Mouse (Mus musculus): Measurements from ENCODE around the gene Ube4b. TPM values are rescaled to one million over a fixed set of nuclear protein-coding genes. Genes with fewer than 3 reads are reported as not detected.
A peak's percentile ranks its signal among the peaks of the same experiment; 100 is the strongest.

Gene Ube4b
- total RNA-seq, 2 experiments from 2014 or later, result 42.0 to 42.1 TPM

GRCm38 (mm10) chr4:149396433-149397306 lies 29.9 kb downstream of the Ube4b start:
- no peak for ATAC-seq (replicated peaks; ENCODE audit: poor library complexity)

GRCm38 (mm10) chr4:149395581-149395980 lies 31.0 kb downstream of the Ube4b start:
- no peak for ATAC-seq (replicated peaks; ENCODE audit: poor library complexity)

GRCm38 (mm10) chr4:149394292-149394691 lies 32.3 kb downstream of the Ube4b start:
- ATAC-seq (replicated peaks; ENCODE audit: poor library complexity), result no peak

GRCm38 (mm10) chr4:149393311-149393995 lies 33.1 kb downstream of the Ube4b start:
- ATAC-seq (replicated peaks; ENCODE audit: poor library complexity), result no peak

- no peak for ATAC-seq (replicated peaks; ENCODE audit: poor library complexity)
Measured at GRCm38 (mm10) chr4:149392359-149392758, 34.2 kb downstream of the Ube4b start.

GRCm38 (mm10) chr4:149381001-149381400 lies 45.5 kb downstream of the Ube4b start:
- no peak for ATAC-seq (replicated peaks; ENCODE audit: poor library complexity)

- ATAC-seq (replicated peaks; ENCODE audit: poor library complexity), result no peak
Measured at GRCm38 (mm10) chr4:149379881-149380280, 46.7 kb downstream of the Ube4b start.

GRCm38 (mm10) chr4:149378819-149379218 lies 47.7 kb downstream of the Ube4b start:
- no peak for ATAC-seq (replicated peaks; ENCODE audit: poor library complexity)

GRCm38 (mm10) chr4:149376034-149376433 lies 50.5 kb downstream of the Ube4b start:
- no peak for ATAC-seq (replicated peaks; ENCODE audit: poor library complexity)

GRCm38 (mm10) chr4:149374662-149375061 lies 51.9 kb downstream of the Ube4b start:
- ATAC-seq (replicated peaks; ENCODE audit: poor library complexity), result no peak

- no peak for ATAC-seq (replicated peaks; ENCODE audit: poor library complexity)
Measured at GRCm38 (mm10) chr4:149373927-149374326, 52.6 kb downstream of the Ube4b start.

GRCm38 (mm10) chr4:149373431-149373830 lies 53.1 kb downstream of the Ube4b start:
- ATAC-seq (replicated peaks; ENCODE audit: poor library complexity), result 0 out of 2 replicates have a peak, but pooled peaks have one; percentile 54

- ATAC-seq (replicated peaks; ENCODE audit: poor library complexity), result no peak
Measured at GRCm38 (mm10) chr4:149365702-149366370, 60.7 kb downstream of the Ube4b start.

GRCm38 (mm10) chr4:149364896-149365295 lies 61.7 kb downstream of the Ube4b start:
- ATAC-seq (replicated peaks; ENCODE audit: poor library complexity), result no peak

GRCm38 (mm10) chr4:149361051-149361450 lies 65.5 kb downstream of the Ube4b start:
- 0 out of 2 replicates have a peak, but pooled peaks have one; percentile 23 for ATAC-seq (replicated peaks; ENCODE audit: poor library complexity)

- ATAC-seq (replicated peaks; ENCODE audit: poor library complexity), result peak; percentile 55; the same call in 1 of the 2 replicates
Measured at GRCm38 (mm10) chr4:149360647-149361046, 65.9 kb downstream of the Ube4b start.

GRCm38 (mm10) chr4:149357982-149358381 lies 68.6 kb downstream of the Ube4b start:
- ATAC-seq (replicated peaks; ENCODE audit: poor library complexity), result no peak

- no peak for ATAC-seq (replicated peaks; ENCODE audit: poor library complexity)
Measured at GRCm38 (mm10) chr4:149354671-149355070, 71.9 kb downstream of the Ube4b start.

GRCm38 (mm10) chr4:149351596-149352150 lies 74.9 kb downstream of the Ube4b start:
- no peak for ATAC-seq (replicated peaks; ENCODE audit: poor library complexity)

- ATAC-seq (replicated peaks; ENCODE audit: poor library complexity), result no peak
Measured at GRCm38 (mm10) chr4:149348963-149349362, 77.6 kb downstream of the Ube4b start.

GRCm38 (mm10) chr4:149345873-149346272 lies 80.7 kb downstream of the Ube4b start:
- ATAC-seq (replicated peaks; ENCODE audit: poor library complexity), result no peak

Measured in megakaryocyte progenitor cell, adult 5-6 weeks (primary cell).